Mouse (Mus musculus) cerebellum, postnatal 4 days (tissue): ENCODE measurements at regions not wholly inside any gene's neighbourhood (a gene's known extent, or its start where the extent isn't known, plus 50 kb on each side); places are given as distances from the start of the nearest gene placed in this dataset.

Experiments
- DNase-seq, 2 experiments: peaks; one replicate each; pipeline ENCODE4 v3.0.0; 2022; ENCODE audit warnings: low spot score in 2 of 2, mixed read lengths in 1 of 2

GRCm38 (mm10) chr2:9589200-9589599 lies 291.9 kb upstream of the 4930412O13Rik start:
- DNase-seq = no peak

DNA sequence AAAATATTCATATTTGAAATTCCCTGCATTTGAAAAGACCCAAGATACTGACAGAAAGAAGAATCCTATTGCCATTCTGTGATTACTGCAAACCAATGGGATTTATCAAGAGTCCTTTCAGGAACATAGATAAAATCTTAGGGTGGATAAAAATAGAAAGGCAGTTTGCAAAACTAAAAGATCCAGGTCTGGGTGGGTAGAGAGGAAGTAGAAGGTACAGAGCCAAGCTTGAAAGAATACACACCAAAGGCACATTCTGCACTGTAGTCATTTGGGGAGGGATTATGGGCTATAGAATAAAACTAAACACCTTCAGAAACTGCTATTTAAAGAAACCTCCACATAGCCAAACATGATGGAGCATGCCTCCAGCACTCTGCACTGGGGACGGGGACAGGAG lies 288.5 kb upstream of the 4930412O13Rik start:
- DNase-seq = no peak

GRCm38 (mm10) chr2:9593931-9594330 lies 287.1 kb upstream of the 4930412O13Rik start:
- DNase-seq = no peak

DNA sequence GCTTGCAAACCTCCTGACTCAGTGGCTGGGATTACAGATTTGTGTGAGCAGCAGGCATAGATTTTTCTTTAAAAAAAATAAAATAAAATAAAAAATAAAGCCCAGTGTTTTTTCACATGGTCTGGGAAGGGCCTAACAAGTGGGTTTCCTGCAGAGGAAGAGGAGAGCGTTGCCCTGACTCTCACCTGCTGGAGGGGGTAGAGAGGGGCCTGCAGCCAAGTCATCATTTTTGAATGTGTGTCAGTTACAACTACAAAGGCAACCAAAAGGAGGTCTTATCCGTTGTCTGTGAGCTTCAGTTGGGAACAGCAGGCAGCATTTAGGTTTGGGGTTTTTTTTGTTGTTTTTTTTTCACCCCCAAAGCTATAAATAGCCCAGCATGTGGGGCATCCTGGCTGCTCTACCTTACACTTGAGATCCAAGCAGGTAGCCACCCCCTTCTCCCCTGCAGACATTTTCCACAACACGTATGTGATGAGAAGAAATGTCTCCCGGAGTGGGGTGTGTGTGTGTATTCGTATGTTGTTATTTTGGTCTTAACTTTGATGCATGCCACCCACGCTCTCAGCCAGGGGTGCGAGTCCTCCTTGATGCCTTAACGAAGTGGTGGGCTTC lies 285.7 kb upstream of the 4930412O13Rik start:
- DNase-seq = no peak

- DNase-seq = no peak
Measured at GRCm38 (mm10) chr2:9596135-9596534, 284.9 kb upstream of the 4930412O13Rik start.

GRCm38 (mm10) chr2:9604984-9605383 lies 276.1 kb upstream of the 4930412O13Rik start:
- peak in 1 of 2 experiments; percentile 70 for DNase-seq

- DNase-seq = no peak
Measured at GRCm38 (mm10) chr2:9607547-9607946, 273.5 kb upstream of the 4930412O13Rik start.

DNA sequence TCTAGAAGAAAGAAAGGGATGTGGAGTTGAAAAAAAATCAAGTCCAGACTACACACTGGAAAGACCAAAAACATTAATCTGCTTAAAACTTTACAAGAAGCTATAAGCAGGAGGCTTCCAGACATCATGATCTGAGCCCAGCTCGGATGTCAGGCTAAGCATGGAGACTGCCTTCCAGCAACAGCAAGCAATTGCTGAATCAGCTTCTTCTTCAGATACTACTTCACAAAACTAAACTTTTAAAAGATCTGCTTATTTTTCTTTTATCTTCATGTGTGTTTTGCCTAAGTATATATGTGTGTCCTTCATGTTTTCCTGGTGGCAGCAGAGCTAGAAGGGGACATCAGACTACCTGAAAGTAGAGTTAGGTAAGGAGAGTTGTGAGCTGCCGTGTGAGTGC lies 266.6 kb upstream of the 4930412O13Rik start:
- no peak for DNase-seq

- no peak for DNase-seq
Measured at GRCm38 (mm10) chr2:9616292-9616691, 264.8 kb upstream of the 4930412O13Rik start.

DNA sequence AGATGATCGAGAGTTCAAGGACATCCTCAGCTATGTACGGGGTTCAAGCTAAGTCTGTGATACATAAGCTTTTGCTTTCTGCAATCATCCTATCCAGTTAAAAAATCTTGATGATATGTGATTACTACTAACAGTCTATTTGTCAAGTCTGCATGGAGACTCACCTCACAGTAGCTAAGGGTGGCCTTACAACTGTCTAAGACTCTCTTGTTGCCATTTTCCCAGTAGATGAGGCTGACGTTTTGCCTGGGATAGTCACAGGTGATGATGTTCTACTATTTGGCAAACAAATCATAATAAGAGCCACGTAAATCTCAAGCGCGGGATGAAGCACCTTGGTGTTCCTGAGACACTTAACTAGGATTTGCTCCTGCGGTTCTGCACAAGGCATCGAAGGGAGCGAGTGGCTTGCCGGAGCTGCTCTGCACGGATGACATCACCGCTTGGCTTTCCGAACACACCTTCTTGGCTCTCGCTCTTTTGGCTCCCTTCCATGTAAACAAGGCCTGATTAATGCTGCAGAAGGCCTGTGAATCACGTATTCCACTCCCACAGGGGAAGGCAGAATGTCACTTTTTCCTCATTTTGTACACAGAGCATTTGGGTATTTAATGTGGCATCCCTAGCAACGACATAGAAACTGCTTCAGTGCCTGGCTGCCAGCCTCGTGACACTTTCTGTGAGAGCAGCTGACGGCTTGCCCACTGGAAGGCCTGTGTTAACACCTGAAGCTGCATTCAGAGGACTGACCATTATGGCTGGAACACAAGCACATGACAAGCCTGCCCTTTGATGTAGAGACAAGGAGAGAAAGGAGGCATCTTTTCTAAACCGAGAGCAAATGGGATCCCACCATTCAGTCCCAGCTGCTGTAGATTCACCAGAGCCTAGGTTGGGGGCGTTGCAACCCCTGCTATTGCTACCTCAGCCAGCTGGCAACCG lies 260.5 kb upstream of the 4930412O13Rik start:
- DNase-seq = peak in 1 of 2 experiments; percentile 49

GRCm38 (mm10) chr2:9623702-9624101 lies 257.4 kb upstream of the 4930412O13Rik start:
- DNase-seq = no peak

- no peak for DNase-seq
Measured at GRCm38 (mm10) chr2:9628026-9628425, 253.0 kb upstream of the 4930412O13Rik start.

- DNase-seq = no peak
Measured at GRCm38 (mm10) chr2:9632719-9633446, 248.2 kb upstream of the 4930412O13Rik start.

- no peak for DNase-seq
Measured at GRCm38 (mm10) chr2:9639262-9639661, 241.8 kb upstream of the 4930412O13Rik start.

- no peak for DNase-seq
Measured at GRCm38 (mm10) chr2:9641629-9642028, 239.4 kb upstream of the 4930412O13Rik start.

DNA sequence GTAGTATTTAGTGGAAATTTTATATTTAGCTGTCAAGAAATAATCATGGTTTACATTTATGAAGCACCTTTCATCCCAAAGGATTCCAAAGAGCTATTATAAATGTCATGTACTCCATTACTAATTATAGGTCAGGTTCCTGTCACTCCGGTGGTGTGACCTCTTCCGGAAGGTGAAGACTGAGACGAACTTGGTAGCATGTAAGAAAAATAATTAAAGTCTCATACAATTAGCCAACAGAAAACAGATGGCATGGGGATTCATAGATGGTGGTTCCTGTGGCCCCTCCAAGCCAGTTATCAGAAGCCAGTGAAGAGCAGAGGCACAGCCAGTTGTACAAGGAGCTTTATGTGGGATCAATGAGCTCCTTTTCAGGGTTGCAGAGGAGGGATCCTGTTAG lies 238.6 kb upstream of the 4930412O13Rik start:
- DNase-seq = no peak

DNA sequence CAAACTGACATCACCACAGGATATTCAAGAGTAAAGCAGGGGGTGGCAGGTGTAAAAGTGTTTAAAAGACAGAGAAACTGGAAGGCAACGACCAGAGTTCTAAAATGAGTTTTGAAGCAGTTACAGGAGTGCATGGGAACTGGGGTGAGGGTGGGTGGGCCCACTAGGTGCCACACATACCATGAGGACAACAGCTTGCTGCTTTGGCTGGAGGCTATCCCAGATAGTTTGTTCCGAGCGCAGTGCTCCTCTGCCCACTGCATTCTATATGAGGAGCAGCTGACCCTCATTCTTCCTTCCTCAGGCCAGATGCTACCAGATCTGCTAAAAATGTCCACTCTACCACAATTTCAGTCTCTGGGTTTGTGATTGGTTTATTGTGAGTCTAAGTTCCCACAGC lies 234.6 kb upstream of the 4930412O13Rik start:
- DNase-seq = no peak

DNA sequence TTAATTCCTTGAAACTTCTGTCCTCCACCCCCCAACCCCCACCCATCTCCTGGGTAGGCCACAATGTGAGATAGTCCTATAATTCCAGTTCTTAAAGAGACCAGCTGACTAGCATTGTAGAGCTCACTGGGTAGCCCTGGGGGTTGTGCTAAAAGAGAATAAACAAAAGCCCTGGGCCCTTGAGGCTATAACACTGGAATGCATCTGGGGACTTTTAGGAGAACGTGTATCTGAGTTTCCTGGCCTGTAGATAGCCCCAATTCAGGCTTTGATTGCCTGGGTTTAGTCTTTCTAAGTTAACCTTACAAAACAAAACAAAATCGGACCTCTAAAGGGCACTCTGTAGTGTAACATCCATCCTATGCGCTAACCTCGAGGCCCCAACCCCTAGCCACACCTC lies 234.1 kb upstream of the 4930412O13Rik start:
- DNase-seq = no peak

DNA sequence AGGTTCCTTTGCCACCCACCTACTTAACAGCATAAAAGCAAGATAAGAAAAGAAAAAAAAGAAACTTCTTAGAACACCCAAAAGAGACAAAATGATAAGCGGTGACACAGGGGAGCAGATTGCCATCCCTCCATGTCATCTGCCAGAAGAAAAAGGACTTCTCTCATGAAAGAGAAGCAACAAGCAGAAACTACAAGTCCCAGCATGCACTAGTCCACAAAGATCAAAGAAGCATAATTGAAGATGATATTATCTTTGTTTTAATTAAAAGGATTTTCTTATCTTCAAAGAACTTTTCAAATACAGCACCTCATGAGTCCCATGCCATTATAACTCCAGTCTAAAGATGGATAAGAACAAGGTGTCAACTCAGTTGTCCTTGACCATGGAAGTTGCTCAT lies 231.0 kb upstream of the 4930412O13Rik start:
- no peak for DNase-seq

- DNase-seq = no peak
Measured at GRCm38 (mm10) chr2:9658880-9659279, 222.2 kb upstream of the 4930412O13Rik start.

- no peak for DNase-seq
Measured at GRCm38 (mm10) chr2:9669621-9670020, 211.4 kb upstream of the 4930412O13Rik start.

DNA sequence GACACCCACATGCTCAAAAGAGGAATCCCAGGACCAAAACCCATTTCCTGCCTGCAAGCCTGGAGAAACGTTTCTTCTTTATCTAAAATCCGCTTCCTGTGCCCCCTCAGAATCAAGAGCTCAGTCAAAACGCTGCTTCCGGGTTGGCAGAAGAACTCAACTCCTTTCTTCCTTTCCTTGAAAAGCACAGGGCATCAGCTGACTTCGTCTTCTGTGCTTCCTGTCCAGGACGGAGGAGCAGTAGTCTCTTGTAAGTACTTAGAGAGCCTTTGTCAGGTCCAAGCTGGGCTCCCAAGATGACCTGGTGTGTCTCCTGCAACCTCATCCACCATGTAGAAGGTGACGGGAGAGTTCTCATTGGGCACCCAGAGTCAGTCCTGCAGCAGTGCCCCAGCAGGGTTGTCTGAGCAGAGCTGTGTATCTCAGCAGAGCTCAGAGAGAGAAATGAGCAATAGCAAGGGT lies 199.3 kb upstream of the 4930412O13Rik start:
- DNase-seq = no peak
